Mouse (Mus musculus): Measurements from ENCODE around the gene Dclk2. TPM values are rescaled to one million over a fixed set of nuclear protein-coding genes. Genes with fewer than 3 reads are reported as not detected.

Gene Dclk2
- polyA plus RNA-seq, 1 experiment from 2014 or later = 94.3 TPM

GRCm38 (mm10) chr3:86857833-86858398, 62.7 kb downstream of the Dclk2 start:
- WGBS = 26% methylated on average over 8 of the region's 8 CpGs
- no peaks in the 10 kb centered on the region for H3K36me3 ChIP-seq
- peaks cover 52% of the 10 kb centered on the region for H3K4me1 ChIP-seq (replicated peaks)
- H3K27ac ChIP-seq (replicated peaks) = peak overlapping the region; percentile 40
- ATAC-seq (ENCODE audit: low FRiP score, low read depth) = no peak
- no peak overlapping the region for H3K4me3 ChIP-seq
- no peak overlapping the region for H3K9ac ChIP-seq
- H3K27me3 ChIP-seq = no peaks in the 10 kb centered on the region
- H3K9me3 ChIP-seq = no peaks in the 10 kb centered on the region
- H3K4me2 ChIP-seq = no peak overlapping the region

- Histone ChIP-seq H3K27me3 (no peaks in the 10 kb centered on the region), H3K4me1 (replicated peaks) (peaks cover 52% of the 10 kb centered on the region), H3K9me3 (no peaks in the 10 kb centered on the region), H3K36me3 (no peaks in the 10 kb centered on the region), H3K27ac (replicated peaks) (peak overlapping the region; percentile 61), H3K4me3 (no peak overlapping the region), H3K9ac (no peak overlapping the region), H3K4me2 (no peak overlapping the region)
- 16% methylated on average over 3 of the region's 3 CpGs for WGBS
- peak; percentile 64; the same call in 1 of the 2 replicates for ATAC-seq (ENCODE audit: low FRiP score, low read depth)
These were observed 67.8 kb downstream of the Dclk2 start for GRCm38 (mm10) chr3:86852867-86853266.

GRCm38 (mm10) chr3:86851131-86851530, 69.5 kb downstream of the Dclk2 start:
- no peak for ATAC-seq (ENCODE audit: low FRiP score, low read depth)
- 90% methylated on average over 7 of the region's 7 CpGs for WGBS
- Histone ChIP-seq H3K27me3 (no peaks in the 10 kb centered on the region), H3K27ac (replicated peaks) (peak overlapping the region; percentile 74), H3K4me1 (replicated peaks) (peaks cover 54% of the 10 kb centered on the region), H3K36me3 (no peaks in the 10 kb centered on the region), H3K4me3 (no peak overlapping the region), H3K4me2 (no peak overlapping the region), H3K9ac (no peak overlapping the region), H3K9me3 (no peaks in the 10 kb centered on the region)

- no peaks in the 10 kb centered on the region for H3K27me3 ChIP-seq
- H3K27ac ChIP-seq (replicated peaks) = peak overlapping the region; percentile 74
- H3K36me3 ChIP-seq = no peaks in the 10 kb centered on the region
- no peak overlapping the region for H3K9ac ChIP-seq
- peak overlapping the region; percentile 13; the same call in 1 of the 2 replicates for H3K4me2 ChIP-seq
- ATAC-seq (ENCODE audit: low FRiP score, low read depth) = peak; percentile 65
- H3K4me3 ChIP-seq = no peak overlapping the region
- no peaks in the 10 kb centered on the region for H3K9me3 ChIP-seq
- peaks cover 60% of the 10 kb centered on the region for H3K4me1 ChIP-seq (replicated peaks)
- WGBS = 47% methylated on average over 10 of the region's 10 CpGs
These were observed 70.1 kb downstream of the Dclk2 start for GRCm38 (mm10) chr3:86850394-86851030.

- no peak for ATAC-seq (ENCODE audit: low FRiP score, low read depth)
- peaks cover 72% of the 10 kb centered on the region for H3K4me1 ChIP-seq (replicated peaks)
- H3K4me2 ChIP-seq = no peak overlapping the region
- no peaks in the 10 kb centered on the region for H3K36me3 ChIP-seq
- no peak overlapping the region for H3K4me3 ChIP-seq
- no peak overlapping the region for H3K9ac ChIP-seq
- H3K27ac ChIP-seq (replicated peaks) = no peak overlapping the region
- no peaks in the 10 kb centered on the region for H3K9me3 ChIP-seq
- H3K27me3 ChIP-seq = no peaks in the 10 kb centered on the region
- 88% methylated on average over 2 of the region's 2 CpGs for WGBS
These were observed 71.3 kb downstream of the Dclk2 start for GRCm38 (mm10) chr3:86849337-86849736.

GRCm38 (mm10) chr3:86847536-86847935, 73.1 kb downstream of the Dclk2 start:
- WGBS = 66% methylated on average over 2 of the region's 2 CpGs
- Histone ChIP-seq H3K4me2 (no peak overlapping the region), H3K9ac (no peak overlapping the region), H3K4me3 (no peak overlapping the region), H3K27ac (replicated peaks) (no peak overlapping the region), H3K36me3 (no peaks in the 10 kb centered on the region), H3K27me3 (no peaks in the 10 kb centered on the region), H3K9me3 (no peaks in the 10 kb centered on the region), H3K4me1 (replicated peaks) (peaks cover 77% of the 10 kb centered on the region)
- ATAC-seq (ENCODE audit: low FRiP score, low read depth) = no peak

GRCm38 (mm10) chr3:86846036-86846435, 74.6 kb downstream of the Dclk2 start:
- 25% methylated on average over 4 of the region's 4 CpGs for WGBS
- H3K27me3 ChIP-seq = no peaks in the 10 kb centered on the region
- H3K9me3 ChIP-seq = no peaks in the 10 kb centered on the region
- H3K9ac ChIP-seq = no peak overlapping the region
- 0 out of 2 replicates have a peak overlapping the region, but pooled peaks have one; percentile 51 for H3K4me2 ChIP-seq
- peaks cover 64% of the 10 kb centered on the region for H3K4me1 ChIP-seq (replicated peaks)
- no peaks in the 10 kb centered on the region for H3K36me3 ChIP-seq
- no peak overlapping the region for H3K4me3 ChIP-seq
- H3K27ac ChIP-seq (replicated peaks) = peak overlapping the region; percentile 85
- no peak for ATAC-seq (ENCODE audit: low FRiP score, low read depth)

GRCm38 (mm10) chr3:86845578-86845977, 75.1 kb downstream of the Dclk2 start:
- H3K27ac ChIP-seq (replicated peaks) = peak overlapping the region; percentile 85
- H3K4me3 ChIP-seq = no peak overlapping the region
- H3K4me1 ChIP-seq (replicated peaks) = peaks cover 59% of the 10 kb centered on the region
- 62% methylated on average over 1 of the region's 1 CpGs for WGBS
- H3K9ac ChIP-seq = no peak overlapping the region
- H3K27me3 ChIP-seq = no peaks in the 10 kb centered on the region
- peak overlapping the region; percentile 51 for H3K4me2 ChIP-seq
- no peaks in the 10 kb centered on the region for H3K9me3 ChIP-seq
- no peaks in the 10 kb centered on the region for H3K36me3 ChIP-seq
- ATAC-seq (ENCODE audit: low FRiP score, low read depth) = no peak

GRCm38 (mm10) chr3:86844804-86845481, 75.7 kb downstream of the Dclk2 start:
- H3K4me2 ChIP-seq = peak overlapping the region; percentile 51
- 3% methylated on average over 8 of the region's 8 CpGs for WGBS
- H3K9me3 ChIP-seq = no peaks in the 10 kb centered on the region
- H3K36me3 ChIP-seq = no peaks in the 10 kb centered on the region
- H3K4me1 ChIP-seq (replicated peaks) = peaks cover 54% of the 10 kb centered on the region
- no peaks in the 10 kb centered on the region for H3K27me3 ChIP-seq
- peak overlapping the region; percentile 19 for H3K4me3 ChIP-seq
- H3K9ac ChIP-seq = 0 out of 2 replicates have a peak overlapping the region, but pooled peaks have one; percentile 31
- ATAC-seq (ENCODE audit: low FRiP score, low read depth) = peak; percentile 76
- peak overlapping the region; percentile 85 for H3K27ac ChIP-seq (replicated peaks)

GRCm38 (mm10) chr3:86842461-86842860, 78.2 kb downstream of the Dclk2 start:
- peaks cover 46% of the 10 kb centered on the region for H3K4me1 ChIP-seq (replicated peaks)
- no peaks in the 10 kb centered on the region for H3K27me3 ChIP-seq
- H3K9ac ChIP-seq = no peak overlapping the region
- no peak for ATAC-seq (ENCODE audit: low FRiP score, low read depth)
- H3K36me3 ChIP-seq = no peaks in the 10 kb centered on the region
- no peak overlapping the region for H3K4me3 ChIP-seq
- WGBS = 92% methylated on average over 2 of the region's 2 CpGs
- no peak overlapping the region for H3K4me2 ChIP-seq
- H3K27ac ChIP-seq (replicated peaks) = no peak overlapping the region
- no peaks in the 10 kb centered on the region for H3K9me3 ChIP-seq

GRCm38 (mm10) chr3:86839606-86840005, 81.0 kb downstream of the Dclk2 start:
- WGBS = 29% methylated on average over 3 of the region's 3 CpGs
- Histone ChIP-seq H3K9me3 (no peaks in the 10 kb centered on the region), H3K27ac (replicated peaks) (peak overlapping the region; percentile 57; the same call in 1 of the 2 replicates), H3K36me3 (no peaks in the 10 kb centered on the region), H3K9ac (no peak overlapping the region), H3K4me2 (no peak overlapping the region), H3K27me3 (no peaks in the 10 kb centered on the region), H3K4me3 (no peak overlapping the region), H3K4me1 (replicated peaks) (peaks cover 22% of the 10 kb centered on the region)
- no peak for ATAC-seq (ENCODE audit: low FRiP score, low read depth)

GRCm38 (mm10) chr3:86837386-86837785, 83.3 kb downstream of the Dclk2 start:
- Histone ChIP-seq H3K27ac (replicated peaks) (no peak overlapping the region; the same call in 1 of the 2 replicates), H3K4me1 (replicated peaks) (peaks cover 24% of the 10 kb centered on the region), H3K9ac (no peak overlapping the region), H3K4me3 (no peak overlapping the region), H3K36me3 (no peaks in the 10 kb centered on the region), H3K27me3 (no peaks in the 10 kb centered on the region), H3K4me2 (no peak overlapping the region), H3K9me3 (no peaks in the 10 kb centered on the region)
- WGBS = 61% methylated on average over 5 of the region's 5 CpGs
- no peak for ATAC-seq (ENCODE audit: low FRiP score, low read depth)

Data from hindbrain, embryonic 15.5 days (tissue).